Mouse (Mus musculus) stomach, postnatal 0 days (tissue): ENCODE results near the gene Map2k5. TPM values are rescaled to one million over a fixed set of nuclear protein-coding genes. Genes with fewer than 3 reads are reported as not detected.

ENCODE experiments used
- ATAC-seq: fragments of 200-750 bp; cut with Nextera tagmentation; 2 replicates; pipeline ENCODE4 v1.8.0; 2017; ENCODE audit not compliant: low FRiP score, low TSS enrichment
- DNase-seq: peaks from one replicate; pipeline ENCODE4 v3.0.0-alpha.2; 2016; ENCODE audit warnings: low spot score
- H3K27ac ChIP-seq: fragments of 300-500 bp; sonication (generic); replicated peaks from 2 replicates; pipeline ENCODE4 v1.5.1; 2014; ENCODE audit warnings: mild to moderate bottlenecking, control low read depth
- H3K27me3 ChIP-seq: fragments of 300-500 bp; sonication (generic); 2 replicates; pipeline ENCODE4 v1.6.1; 2014; ENCODE audit warnings: low read length; ENCODE audit not compliant: control insufficient read depth, insufficient read depth
- H3K36me3 ChIP-seq: fragments of 300-500 bp; sonication (generic); 2 replicates; pipeline ENCODE4 v1.6.1; 2014; ENCODE audit warnings: low read length, mixed read lengths; ENCODE audit not compliant: control insufficient read depth, insufficient read depth
- H3K4me1 ChIP-seq: fragments of 300-500 bp; sonication (generic); replicated peaks from 2 replicates; pipeline ENCODE4 v1.6.1; 2014; ENCODE audit warnings: antibody characterized with exemption; ENCODE audit not compliant: control insufficient read depth, insufficient read depth
- H3K4me2 ChIP-seq: fragments of 300-500 bp; sonication (generic); replicated peaks from 2 replicates; pipeline ENCODE4 v1.6.1; 2014; ENCODE audit warnings: low read depth, mild to moderate bottlenecking, control low read depth, moderate library complexity
- H3K4me3 ChIP-seq: fragments of 300-500 bp; sonication (generic); 2 replicates; pipeline ENCODE4 v1.5.1; 2014; ENCODE audit warnings: low read depth, low read length, control low read depth
- H3K9ac ChIP-seq: fragments of 300-500 bp; sonication (generic); 2 replicates; pipeline ENCODE4 v1.6.1; 2014; ENCODE audit warnings: mild to moderate bottlenecking, low read length, control low read depth, mixed read lengths
- H3K9me3 ChIP-seq: fragments of 300-500 bp; sonication (generic); 2 replicates; pipeline ENCODE4 v1.6.1; 2016; ENCODE audit warnings: low read length; ENCODE audit not compliant: control insufficient read depth
- CTCF ChIP-seq: IDR thresholded peaks from 2 replicates; pipeline ENCODE4 v1.5.1; 2016; ENCODE audit warnings: antibody characterized with exemption, low read depth, mild to moderate bottlenecking, moderate library complexity
- EP300 ChIP-seq: optimal IDR thresholded peaks from 2 replicates; pipeline ENCODE3; 2016; ENCODE audit warnings: antibody characterized with exemption
- WGBS: fragments of 180-500 bp; shearing (Covaris S2); extraction: QIAGEN DNeasy Blood & Tissue Kit; methylation state at CpG from one replicate; pipeline ENCODE4 v1.1.7; 2014; 5-methylcytosine and 5-hydroxymethylcytosine counted together
- polyA plus RNA-seq: library from polyadenylated mRNA; unstranded; fragments of >200 nt; fragmentation: Nextera tagmentation; extraction: Ambion mirVana; gene quantifications from 2 replicates; pipeline ENCODE4 v1.2.1, GENCODE M21; 2015

The Map2k5 gene
- polyA plus RNA-seq = 14.9 and 15.1 TPM in 2 replicates

DNA sequence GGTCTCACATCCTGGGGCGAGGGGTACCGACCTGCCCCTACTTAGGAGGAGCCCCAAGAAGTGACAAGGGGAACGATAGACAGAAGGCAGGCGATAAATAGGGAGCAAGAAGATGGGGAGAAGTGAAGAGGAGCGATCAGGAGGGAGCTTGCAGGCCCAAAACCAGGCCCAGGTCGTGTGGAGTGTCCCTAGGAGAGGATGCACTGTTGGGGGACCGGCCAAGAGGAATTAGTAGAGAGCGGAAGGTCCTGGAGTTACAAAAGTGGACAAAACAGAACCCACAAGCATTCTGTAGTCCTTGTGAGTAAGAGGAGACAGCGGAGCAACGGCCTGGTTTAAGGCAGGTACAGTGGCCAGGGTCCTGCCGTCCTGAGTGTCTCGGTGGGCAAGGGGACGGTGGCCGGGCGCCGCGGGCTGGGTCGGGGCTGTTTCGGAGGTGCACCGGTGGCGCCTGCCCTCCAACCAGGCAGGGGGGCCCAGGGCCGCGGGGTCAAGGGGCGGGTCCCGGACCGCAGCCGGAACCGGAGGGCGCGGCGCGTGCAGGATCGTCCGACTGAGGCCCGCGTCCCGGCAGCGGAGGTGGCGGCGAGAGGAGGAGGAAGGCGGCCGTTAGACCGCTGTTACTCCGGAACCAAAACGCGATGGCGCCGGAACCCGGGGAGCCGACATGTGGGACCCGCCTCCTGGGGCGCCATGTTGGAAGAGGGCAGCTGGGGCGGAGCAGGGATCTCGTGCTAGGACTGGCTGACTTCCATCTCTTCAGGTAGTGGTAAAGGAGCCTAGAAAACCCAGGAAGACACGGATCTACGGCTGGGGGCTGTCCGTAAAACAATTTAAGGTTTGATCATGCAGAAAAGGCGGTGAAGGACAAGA is at the start of gene Map2k5:
Map2k5 (minus strand) TSS at position 633 of the 873 bp plus-strand sequence.
- TF ChIP-seq CTCF = 0 out of 2 replicates have a peak, but pooled peaks have one; percentile 8
- TF ChIP-seq EP300 = no peak
- Histone ChIP-seq H3K27ac (peak within 1 kb of the TSS; percentile 93), H3K4me2 (peak within 1 kb of the TSS; percentile 84), H3K9me3 (no peaks in the 10 kb centered on the region), H3K27me3 (no peaks in the 10 kb centered on the region), H3K4me1 (peaks cover 3% of the 10 kb centered on the region), H3K4me3 (peak within 1 kb of the TSS; percentile 82), H3K9ac (peak within 1 kb of the TSS; percentile 90), H3K36me3 (no peaks in the 10 kb centered on the region)
- peak; percentile 93 for DNase-seq
- WGBS = 1% methylated on average over 49 of the region's 58 CpGs
- peak; percentile 96 for ATAC-seq

DNA sequence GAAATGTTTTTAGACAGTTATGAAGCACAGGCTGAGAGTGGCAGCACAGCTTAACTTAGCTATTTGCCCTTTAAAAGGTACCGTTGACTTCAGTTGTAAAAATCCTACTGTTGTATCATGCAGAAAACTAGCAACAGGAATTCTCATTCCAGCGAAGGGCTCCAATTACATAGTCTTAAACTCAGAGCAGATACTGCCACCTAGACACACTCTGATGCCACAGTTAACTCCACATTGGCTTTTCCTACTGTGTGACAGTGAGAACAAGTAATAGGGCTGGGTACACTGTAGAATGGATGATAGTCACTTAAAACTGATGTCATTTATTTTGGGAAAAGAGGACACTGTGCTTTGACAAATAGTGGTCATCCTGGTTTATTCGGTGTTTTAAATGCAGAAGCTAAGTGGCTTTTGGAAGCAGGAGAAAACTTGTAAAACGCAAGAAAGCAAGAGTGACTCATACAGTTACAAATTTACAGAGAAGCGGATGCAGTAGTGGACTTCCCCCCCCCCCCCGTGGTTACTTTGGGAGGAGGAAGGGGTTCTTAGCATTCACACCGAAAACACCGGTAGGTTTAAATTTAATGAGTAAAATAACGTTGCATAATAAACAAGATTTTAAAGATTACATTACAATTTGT is 43.5 kb upstream of the Map2k5 start:
- Histone ChIP-seq H3K4me2 (no peak overlapping the region), H3K27ac (no peak overlapping the region), H3K36me3 (no peaks in the 10 kb centered on the region), H3K4me1 (no peaks in the 10 kb centered on the region), H3K9me3 (no peaks in the 10 kb centered on the region), H3K4me3 (no peak overlapping the region), H3K27me3 (no peaks in the 10 kb centered on the region), H3K9ac (no peak overlapping the region)
- DNase-seq = no peak
- WGBS = 33% methylated on average over 9 of the region's 9 CpGs
- no peak for ATAC-seq
- no peak for TF ChIP-seq EP300
- peak; percentile 51 for TF ChIP-seq CTCF

DNA sequence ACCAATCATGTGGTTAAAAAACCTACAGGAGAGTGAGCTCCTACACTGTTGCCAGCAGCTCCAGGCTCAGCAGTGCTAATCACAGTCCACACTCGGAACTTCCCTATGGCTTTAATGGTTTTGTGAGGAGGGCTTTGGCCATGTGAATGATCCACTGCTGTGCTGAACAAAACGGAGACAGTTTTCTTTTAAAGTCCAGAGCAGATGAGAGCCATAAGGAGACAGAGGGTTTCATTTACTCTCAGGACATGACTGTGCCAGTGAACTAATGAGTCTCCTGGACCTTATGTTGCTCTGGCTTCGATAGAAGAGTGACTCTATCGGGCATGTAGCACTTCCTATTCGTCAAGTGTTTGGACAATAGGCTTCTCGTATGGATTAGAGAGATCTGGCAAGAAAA is 42.7 kb upstream of the Map2k5 start:
- no peak overlapping the region for H3K4me2 ChIP-seq
- TF ChIP-seq EP300 = no peak
- TF ChIP-seq CTCF = no peak
- no peaks in the 10 kb centered on the region for H3K27me3 ChIP-seq
- no peak overlapping the region for H3K4me3 ChIP-seq
- H3K9me3 ChIP-seq = no peaks in the 10 kb centered on the region
- ATAC-seq (no peak), DNase-seq (no peak)
- H3K27ac ChIP-seq = no peak overlapping the region
- no peaks in the 10 kb centered on the region for H3K36me3 ChIP-seq
- WGBS = 46% methylated on average over 6 of the region's 6 CpGs
- no peak overlapping the region for H3K9ac ChIP-seq
- H3K4me1 ChIP-seq = no peaks in the 10 kb centered on the region

DNA sequence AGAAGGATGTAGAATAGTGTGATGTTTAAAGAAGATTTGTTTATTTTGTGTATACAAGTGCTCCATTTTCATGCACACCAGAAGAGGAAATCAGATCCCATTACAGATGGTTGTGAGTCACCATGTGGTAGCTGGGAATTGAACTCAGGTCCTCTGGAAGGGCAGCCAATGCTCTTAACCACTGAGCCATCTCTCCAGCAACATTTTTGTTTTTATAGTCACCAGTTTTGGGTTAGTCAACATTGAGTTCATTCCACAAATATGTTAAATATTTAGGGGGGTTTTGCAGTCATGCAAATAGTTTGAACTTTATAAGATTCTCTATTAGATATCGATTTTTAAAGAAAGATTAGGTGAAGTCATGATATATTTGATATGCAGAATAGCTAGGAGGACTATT is 22.5 kb upstream of the Map2k5 start:
- TF ChIP-seq EP300 (no peak), CTCF (no peak)
- no peaks in the 10 kb centered on the region for H3K27me3 ChIP-seq
- no peak for DNase-seq
- 83% methylated on average over 1 of the region's 1 CpGs for WGBS
- H3K36me3 ChIP-seq = no peaks in the 10 kb centered on the region; the same call in 1 of the 2 replicates
- H3K4me3 ChIP-seq = no peak overlapping the region
- no peak overlapping the region for H3K4me2 ChIP-seq
- no peak for ATAC-seq
- H3K4me1 ChIP-seq = 0 out of 2 replicates have a peak, but pooled peaks cover 3% of the 10 kb centered on the region
- no peaks in the 10 kb centered on the region for H3K9me3 ChIP-seq
- no peak overlapping the region for H3K27ac ChIP-seq
- H3K9ac ChIP-seq = no peak overlapping the region

DNA sequence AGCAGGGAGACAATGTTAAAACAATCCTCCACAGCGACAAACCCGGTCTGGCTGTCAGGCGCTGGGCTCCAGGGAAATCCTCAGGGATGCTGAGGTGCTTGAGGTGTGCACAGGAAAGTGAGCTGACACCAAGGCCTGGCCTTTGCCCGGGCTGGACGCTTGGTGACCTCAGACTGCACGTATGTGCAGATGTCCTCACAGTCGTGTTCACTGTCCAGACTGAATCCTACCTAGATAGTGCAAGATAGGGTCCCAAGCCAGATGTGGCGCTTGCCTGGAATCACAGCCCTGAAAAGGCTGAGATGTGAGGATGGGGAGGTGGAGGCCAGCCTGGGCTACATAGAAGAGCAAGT is 21.7 kb upstream of the Map2k5 start:
- Histone ChIP-seq H3K4me2 (peak overlapping the region; percentile 97), H3K36me3 (no peaks in the 10 kb centered on the region; the same call in 1 of the 2 replicates), H3K4me1 (0 out of 2 replicates have a peak, but pooled peaks cover 3% of the 10 kb centered on the region), H3K9me3 (no peaks in the 10 kb centered on the region), H3K27me3 (no peaks in the 10 kb centered on the region), H3K27ac (peak overlapping the region; percentile 88; the same call in 1 of the 2 replicates), H3K4me3 (peak overlapping the region; percentile 79), H3K9ac (peak overlapping the region; percentile 80)
- ATAC-seq (peak; percentile 59), DNase-seq (no peak)
- TF ChIP-seq EP300 (no peak), CTCF (no peak)
- 5% methylated on average over 8 of the region's 8 CpGs for WGBS
